Mouse (Mus musculus) heart, postnatal 36 days (tissue): ENCODE measurements around the gene Rassf7. TPM values are rescaled to one million over a fixed set of nuclear protein-coding genes. Genes with fewer than 3 reads are reported as not detected.
A peak's percentile ranks its signal among the peaks of the same experiment; 100 is the strongest.

Experiments
- DNase-seq, 2 experiments: peaks; one replicate each; pipeline ENCODE4 v3.0.0; 2021 to 2022
- intact Hi-C: fragments of 180-260 bp; cut with DNase I; formaldehyde crosslinking; loops from one replicate; pipeline ENCODE4 v1.15.1; 2025
- total RNA-seq, 2 experiments: library from RNA; stranded (reverse); gene quantifications; 2 replicates each; pipeline ENCODE4 v1.2.3; 2021

Rassf7 gene
- total RNA-seq, 2 experiments from 2014 or later: 0.79 to 1.7 TPM

DNA sequence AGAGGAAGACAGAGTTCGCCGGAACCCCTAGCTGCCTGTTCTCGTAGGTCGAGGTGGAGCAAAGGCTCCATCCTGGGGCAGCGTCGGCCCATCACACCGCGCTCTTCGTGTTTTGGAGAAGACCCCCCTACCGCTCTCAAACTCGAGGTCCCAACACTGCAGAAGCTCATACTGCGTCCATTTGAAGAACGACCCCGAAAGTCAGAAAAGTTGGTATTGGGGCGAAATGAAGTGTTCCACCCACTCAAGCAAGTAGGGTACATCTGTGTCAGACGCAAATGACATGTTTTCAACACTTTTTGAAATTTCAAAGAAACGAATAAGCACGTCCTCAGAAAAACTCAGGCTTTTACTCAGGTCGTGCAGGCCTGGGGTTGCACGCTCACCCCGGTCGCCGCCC, 21.3 kb upstream of the Rassf7 start:
- intact Hi-C loops: loop anchor here (5.0 kb wide), 1 partner anchor 337 kb away; the partner anchor contains the start of genes Bet1l, Gm45785 and Ric8a
- DNase-seq: no peak

DNA sequence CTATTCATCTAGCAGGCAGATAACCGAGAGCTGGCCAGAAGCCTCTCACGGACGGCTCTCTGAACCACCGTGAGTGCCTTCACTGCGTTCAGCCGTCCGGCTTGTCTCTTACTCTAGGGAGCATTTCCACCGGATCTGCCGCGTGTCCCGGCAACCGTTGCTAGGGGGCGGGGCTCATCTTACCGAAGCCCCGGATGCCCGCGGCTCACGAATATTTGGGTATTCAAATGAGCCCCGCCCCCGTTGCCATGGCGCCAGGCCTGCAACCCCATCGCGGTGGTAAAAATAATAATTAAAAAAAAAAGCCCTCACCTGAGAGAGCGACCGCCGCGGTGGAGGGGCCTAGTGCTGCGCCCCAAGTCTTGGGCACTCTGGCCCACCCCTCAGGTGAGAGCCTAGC, 20.8 kb upstream of the Rassf7 start:
- DNase-seq: peak; percentile 82 to 87
- intact Hi-C loops: loop anchor here (5.0 kb wide), 1 partner anchor 338 kb away; the partner anchor contains the start of genes Bet1l, Gm45785 and Ric8a

DNA sequence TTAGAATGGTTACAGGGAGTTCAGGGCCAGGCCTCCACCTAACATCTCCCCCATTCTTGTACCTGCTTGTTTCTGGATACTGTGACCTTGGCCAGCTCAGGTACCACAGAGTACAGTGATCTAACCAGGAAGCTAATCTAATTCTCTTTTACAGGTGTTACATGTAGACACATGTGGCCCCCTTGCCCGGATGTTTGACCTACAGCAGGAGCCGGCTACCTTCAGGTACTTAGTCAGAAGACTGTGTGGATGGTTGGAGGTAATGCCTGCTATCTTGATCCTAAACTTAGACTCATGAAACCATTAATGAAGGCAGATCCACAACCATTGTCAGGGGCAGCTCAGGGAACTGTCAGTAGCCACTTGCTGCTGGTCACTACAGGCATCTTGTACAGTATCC, 19.9 kb upstream of the Rassf7 start:
- no peak for DNase-seq
- intact Hi-C loops: no loop called here

DNA sequence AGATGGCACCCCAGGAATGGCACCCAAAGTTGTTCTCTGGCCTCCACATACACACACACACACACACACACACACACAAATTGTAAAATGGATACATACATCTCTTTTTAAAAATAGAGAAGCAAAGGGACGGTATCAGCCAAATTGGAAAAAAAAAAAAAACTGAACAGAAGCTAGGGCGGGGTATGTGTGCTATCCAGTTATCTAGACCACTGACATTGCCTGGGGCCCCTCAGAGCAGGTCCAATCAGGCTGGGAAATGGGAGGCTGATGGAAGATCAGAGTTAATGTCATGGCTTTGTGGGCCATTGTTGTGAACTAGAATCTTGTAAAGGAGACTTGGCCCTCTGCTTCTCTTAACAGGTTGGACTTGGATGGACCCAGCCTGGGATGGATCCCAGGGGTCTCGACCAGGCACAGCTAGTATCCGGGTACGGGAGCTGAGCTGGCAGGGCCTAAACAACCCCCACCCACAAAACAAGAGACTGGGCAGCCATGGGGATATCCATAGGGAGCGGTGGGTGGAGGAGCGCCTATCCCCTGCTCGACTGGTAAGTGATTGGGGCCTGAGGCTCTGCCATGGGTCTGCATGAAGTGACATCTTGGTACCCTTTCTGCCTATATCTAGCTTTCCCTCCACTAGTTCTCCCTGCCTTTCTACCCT, 18.9 kb upstream of the Rassf7 start:
- no peak for DNase-seq
- intact Hi-C loops: no loop called here

DNA sequence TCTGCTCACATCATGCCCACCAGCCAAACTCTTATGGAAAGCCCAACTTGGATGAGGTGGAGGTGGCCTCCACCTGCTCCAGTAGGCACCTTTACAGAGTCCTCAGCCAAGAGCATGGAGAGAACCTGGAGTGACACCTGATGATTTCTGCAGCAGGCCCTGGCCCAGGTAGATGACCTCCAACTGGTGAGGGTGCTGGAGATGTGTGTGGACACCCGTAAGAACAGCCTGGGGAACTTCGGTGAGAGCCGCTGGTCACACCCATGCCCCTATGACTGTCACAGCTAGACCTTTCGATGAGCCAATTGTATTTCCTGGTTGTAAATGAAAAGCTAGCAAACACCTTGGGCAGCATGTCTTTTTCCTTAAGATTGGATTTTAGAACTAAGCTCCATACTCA, 17.5 kb upstream of the Rassf7 start:
- no peak for DNase-seq
- intact Hi-C loops: no loop called here

DNA sequence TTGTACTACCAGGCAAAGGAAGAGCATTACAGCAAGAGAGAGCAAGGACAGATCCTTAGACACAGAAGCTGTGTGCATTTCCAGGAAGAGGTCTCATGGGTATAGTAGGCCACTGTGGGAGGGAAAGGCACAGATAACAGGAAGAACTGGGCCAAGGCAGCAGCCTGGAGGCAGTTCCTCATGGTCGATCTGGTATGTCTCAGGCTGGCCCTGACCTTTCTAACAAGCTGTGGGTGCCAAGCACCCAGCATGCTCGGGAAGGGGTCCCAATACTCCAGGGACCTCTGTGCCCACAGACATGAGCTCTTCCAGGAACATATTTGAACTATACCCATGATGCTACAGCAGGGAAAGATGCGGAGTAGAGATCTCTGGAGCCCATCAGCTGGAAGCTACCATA, 11.1 kb upstream of the Rassf7 start:
- no peak for DNase-seq
- intact Hi-C loops: no loop called here

DNA sequence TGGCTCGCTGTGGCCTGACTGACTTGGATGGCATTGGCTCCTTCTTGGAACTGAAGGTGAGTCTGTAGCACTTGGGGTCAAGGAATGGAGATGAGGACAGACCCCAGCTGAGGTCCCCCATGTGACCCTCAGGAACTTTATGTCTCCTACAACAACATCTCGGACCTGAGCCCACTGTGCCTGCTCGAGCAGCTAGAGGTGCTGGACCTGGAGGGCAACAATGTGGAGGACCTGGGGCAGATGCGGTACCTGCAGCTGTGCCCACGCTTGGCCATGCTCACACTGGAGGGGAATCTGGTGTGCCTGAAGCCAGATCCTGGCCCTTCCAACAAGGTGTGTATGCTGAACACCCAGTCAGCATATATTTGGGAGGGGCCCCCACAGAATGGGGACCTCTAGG, 10.2 kb upstream of the Rassf7 start:
- no peak for DNase-seq
- intact Hi-C loops: no loop called here

DNA sequence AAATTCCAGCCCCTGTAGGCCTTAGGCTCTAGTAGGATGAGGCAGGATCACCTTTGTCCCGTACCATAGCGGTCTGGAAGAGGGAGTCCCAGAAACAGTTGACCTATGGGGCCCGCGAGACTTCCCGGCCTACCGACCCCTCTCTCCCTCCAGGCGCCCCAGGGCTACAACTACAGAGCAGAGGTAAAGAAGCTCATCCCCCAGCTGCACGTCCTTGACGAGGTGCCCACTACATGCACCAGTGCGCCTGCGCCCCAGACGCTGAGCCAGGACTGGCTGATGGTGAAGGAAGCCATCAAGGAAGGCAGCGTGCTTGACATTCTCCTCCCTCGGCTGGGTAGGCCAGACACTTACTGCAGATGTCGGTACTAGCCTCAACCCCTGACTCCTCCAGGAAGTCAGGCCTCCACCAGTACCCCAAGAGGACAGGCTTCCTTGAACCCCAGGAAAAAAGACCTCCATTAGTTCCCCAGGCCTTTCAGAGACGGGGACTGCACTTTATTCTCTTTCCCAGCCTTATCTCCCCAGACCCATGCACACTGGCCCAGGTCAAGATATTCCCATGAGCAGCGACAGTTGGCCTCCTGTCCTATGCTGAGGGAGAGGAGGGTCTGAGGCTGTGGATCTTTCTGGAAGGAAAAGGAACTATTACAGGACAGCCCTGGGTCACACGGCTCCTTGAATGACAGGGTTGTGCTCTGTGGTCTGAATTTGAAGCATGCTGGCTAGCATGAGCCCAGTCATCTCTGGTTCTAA, 9.3 kb upstream of the Rassf7 start:
- intact Hi-C loops: no loop called here
- no peak for DNase-seq

DNA sequence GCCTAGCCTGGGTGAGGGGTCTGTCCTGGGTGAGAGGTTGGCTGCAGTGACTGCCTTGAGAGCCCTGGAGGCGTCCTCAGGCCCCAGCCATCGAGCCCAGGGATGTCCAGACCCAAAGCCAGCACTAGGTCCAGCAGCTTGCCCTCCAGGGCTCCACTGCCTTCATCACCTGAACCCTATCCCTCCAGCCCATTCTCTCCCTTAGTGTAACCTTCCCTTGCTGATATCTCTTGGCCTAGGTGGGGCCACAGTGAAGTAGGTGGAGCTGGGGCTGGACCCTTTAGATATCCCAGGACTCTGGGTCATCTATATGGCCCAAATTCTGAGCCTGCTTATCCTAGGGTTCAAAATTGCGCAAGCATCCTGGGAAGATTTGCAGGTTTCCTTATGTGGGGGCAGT, 6.1 kb upstream of the Rassf7 start:
- intact Hi-C loops: no loop called here
- DNase-seq: no peak

DNA sequence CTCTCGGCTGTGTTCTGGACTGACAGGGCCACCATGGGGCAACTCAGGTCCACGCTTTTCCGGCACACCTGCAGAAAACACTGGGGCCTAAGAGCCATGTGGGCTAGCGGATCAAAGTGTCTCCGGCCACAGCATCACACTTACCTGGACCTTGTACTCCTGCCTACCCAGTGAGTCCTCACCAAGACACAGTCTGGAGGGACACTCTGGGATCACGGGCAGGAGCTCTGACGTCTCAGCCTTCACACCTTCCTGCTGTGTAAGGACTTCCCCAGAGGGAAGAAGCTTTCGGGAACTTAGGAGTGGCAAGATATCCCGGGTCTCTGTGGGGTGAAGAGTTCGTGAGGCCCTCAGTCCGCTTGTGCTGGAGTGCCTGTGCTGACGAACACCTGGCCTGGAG, 5.5 kb upstream of the Rassf7 start:
- intact Hi-C loops: no loop called here
- no peak for DNase-seq

DNA sequence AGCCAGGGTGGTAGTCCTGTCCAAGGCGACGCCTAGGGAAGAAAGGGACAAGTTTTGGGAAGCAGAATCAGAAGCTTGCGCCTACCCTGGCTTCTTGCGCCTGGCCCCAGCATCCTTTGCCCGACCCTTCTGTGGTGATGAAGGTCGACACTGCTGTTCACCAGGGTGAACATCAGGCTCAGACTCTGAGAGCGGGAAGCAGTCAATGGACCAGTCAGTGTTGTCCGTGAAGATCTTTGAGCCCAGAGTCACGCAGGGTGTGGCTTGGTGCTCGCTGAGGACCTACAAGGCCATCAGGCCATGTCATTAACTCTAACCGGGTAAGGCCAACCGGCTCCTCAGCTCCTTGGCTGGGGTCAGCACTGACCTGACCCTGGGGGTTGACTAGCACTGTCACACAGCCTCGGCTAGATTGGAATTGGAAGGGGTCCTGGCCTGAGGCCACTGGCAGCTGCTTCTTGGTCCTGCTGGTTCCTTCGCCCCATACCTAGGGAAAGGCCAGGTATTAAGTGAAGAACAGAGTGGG, 5.0 kb upstream of the Rassf7 start:
- no peak for DNase-seq
- intact Hi-C loops: no loop called here

DNA sequence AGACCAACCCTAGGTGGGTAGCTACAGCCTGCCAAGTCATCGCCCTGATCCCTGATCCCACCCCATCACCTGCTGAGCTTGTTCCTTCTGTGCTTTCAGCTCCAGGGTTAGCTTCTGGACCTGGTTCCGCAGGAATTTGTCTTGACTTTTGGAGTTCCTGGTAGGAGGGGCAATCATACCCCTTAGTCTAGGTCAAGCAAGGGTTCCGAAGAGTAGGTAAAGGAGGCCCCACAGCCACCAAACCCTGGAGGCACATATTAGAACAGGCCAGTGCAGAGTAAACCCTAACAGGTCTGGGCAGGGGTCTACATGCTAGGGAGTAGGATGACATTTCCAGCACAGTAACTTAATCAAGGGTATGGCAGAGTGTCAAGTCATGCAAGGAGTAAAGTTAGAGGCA, 2.5 kb upstream of the Rassf7 start:
- intact Hi-C loops: no loop called here
- no peak for DNase-seq

DNA sequence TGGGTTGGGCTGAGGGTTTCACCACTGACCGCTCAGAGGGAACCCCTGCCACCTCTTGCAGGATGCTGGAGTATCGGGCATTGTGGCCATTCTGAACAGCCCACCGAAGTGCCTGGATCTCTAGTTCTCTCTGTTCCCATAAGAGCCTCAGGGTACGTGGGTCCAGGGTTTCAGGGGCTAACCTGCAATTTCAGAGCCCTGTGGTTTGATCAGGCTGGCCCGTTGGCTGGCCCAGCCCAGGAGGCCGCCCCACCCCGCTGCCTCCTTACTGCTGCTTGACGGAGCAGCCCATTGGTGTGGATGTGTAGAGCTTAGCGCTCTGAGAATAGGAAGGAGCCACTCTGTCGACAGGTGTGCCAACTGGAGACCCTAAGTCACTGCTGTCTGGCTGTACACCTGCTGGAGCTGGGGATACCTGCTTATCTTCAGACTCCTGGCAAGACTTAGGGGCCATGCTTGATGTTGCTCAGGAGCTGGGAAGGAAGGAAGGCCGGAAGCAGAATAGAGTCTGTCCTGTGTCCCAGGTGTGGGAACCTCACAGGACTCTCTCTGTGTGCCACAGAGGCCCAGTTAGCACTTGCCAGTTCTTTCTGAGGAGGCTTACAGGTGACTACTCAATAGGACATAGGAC, 1.9 kb upstream of the Rassf7 start, which contains the start of gene Lmntd2:
Gene Lmntd2 (minus strand): TSS at position 476 of the 631 bp plus-strand sequence.
- intact Hi-C loops: no loop called here
- no peak for DNase-seq

DNA sequence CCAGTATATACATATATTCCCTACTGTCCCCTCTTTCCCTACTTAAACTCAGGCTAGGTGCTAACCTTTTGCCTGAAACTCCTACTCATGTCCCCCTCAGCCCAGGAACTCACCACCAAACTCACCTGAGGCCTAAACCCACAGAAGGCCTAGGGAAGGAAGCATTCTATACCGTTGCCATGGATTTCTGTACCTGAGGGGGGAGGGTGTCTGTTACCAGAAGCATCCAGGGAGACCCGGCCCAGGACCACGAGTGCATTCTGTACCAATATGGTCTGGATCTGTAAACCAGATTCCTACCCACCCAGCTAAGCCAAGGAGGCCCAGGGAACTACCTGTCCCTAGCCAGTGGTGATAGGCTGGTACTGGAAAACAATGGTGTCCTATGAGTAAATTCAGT, 1.4 kb upstream of the Rassf7 start:
- no peak for DNase-seq
- intact Hi-C loops: no loop called here

DNA sequence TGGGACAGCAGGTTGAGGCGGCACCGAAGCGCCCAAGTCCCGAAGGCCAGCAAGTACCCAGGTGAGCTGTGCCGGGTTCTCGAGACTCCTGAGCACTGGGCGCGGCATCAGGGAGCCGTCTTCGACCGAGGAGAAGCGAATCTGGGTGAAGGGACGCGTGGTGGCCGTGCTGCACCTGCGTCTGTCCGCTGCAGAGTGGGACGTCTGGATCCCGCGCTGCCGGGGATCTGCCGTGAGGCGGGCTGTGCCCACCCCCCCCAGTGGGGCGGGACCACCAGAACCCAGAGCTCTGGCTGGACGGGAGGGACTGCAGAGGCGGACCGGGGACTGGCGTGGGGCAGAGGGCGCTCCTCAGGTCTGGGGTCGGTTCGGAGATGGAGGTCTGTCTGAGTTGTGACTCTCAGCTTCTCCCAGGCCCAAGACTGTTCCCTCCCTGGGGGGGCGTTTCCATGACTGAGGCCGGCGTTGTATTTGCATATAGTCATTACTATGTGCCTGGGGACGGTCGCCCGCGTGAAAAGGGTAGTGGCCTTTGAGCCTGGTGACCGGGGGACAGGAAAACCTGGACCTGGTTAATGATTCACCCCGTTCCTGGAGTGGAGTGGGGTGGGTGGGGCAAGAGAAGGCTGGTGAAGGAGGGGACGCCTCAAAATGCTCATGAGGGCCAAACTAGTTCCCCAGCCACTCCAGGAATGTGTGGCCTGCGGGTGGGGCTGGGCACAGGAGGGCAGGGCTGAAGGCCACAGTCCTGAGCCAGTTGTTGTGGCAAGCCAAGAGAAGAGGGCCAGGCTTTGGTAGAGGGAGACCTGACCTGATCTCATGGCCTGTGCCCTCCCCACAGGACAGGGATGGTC, 447 bp downstream of the Rassf7 start:
- intact Hi-C loops: no loop called here
- DNase-seq: no peak

DNA sequence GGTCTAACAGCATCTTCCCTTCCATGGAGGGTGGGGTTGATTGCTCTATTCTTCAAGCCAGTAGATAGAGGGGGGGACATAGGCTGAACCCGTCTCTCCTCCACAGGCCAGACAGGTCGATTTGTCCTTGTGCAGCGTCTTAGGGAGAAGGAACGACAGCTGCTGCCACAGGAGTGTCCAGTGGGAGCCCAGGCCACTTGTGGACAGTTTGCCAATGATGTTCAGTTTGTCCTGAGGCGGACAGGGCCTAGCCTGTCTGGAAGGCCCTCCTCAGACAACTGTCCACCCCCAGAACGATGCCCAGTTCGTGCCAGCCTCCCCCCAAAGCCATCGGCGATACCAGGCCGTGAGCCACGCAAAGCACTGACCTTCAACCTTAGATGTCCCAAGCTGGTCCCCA, 1.2 kb downstream of the Rassf7 start:
- no peak for DNase-seq
- intact Hi-C loops: no loop called here

DNA sequence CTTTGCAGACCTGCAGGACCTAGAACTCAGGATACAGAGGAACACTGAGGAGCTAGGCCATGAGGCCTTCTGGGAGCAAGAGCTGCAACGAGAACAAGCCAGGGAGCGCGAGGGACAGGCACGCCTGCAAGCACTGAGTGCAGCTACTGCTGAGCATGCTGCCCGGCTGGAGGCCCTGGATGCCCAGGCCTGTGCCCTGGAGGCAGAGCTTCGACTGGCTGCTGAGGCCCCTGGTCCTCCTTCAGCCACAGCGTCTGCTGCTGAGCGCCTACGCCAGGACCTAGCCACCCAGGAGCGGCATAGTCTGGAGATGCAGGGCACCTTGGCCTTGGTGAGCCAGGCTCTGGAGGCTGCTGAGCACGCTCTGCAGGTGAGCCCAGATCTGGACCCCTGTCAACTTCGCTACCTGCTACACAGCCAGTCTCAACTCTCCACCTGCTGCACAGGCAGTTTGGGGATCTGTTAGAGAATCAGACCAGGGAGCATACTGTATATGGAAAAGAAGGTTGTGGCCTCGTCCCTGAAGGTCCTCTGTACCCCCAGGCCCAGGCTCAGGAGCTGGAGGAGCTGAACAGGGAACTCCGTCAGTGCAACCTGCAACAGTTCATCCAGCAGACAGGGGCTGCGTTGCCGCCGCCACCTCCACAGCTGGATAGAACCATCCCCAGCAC, 1.8 kb downstream of the Rassf7 start:
- intact Hi-C loops: no loop called here
- no peak for DNase-seq

DNA sequence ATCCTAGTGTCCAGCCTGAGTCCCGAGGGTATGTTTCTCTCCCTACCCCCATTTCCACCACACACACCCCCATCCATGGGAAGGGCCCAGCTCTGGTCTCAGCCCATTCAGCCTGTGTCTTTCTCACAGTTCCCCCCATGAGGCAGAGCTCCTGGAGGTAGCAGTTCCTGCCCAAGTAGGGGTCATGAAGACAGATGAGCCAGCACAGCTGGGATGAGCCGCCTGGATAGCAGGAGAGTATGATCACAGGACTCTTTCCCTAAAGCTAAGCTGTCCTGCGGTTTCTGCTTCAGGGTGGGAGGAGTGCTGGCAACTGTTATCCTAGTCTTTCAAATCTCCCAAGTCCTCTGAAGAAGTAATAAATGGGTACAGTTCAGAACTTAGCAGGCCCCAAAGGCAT, 2.5 kb downstream of the Rassf7 start:
- no peak for DNase-seq
- intact Hi-C loops: no loop called here

DNA sequence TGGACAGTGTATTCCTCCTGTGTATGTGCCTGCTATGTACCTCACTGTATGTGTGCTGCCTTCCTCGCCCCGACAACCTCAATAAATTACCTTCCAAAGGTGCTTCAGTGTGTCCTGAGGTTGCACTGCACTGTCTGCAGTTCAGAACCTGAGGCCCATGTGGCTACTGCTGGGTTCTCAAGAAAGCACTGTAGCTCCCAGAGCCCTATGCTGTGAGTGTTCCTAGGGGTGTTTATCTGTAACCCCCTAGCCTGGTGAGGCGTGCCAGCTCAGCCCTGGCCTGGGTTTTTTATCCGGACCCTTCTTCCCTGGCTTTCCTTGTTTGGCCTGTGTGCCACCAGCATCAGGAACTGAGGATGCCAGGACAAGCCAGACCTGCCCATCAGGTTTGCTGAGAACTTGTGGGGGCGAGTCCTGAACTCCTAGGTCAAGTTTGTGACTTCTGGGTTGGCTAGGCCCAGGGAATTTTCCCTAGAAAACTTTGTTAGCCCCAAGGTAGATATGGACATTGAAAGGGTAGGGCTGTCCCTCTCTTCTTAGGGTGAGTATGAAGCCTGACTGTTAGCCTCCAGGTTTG, 3.0 kb downstream of the Rassf7 start:
- intact Hi-C loops: no loop called here
- no peak for DNase-seq
